Mouse (Mus musculus): ENCODE measurements around the gene Tyr.
"Not testable (repeated sequence)": the region's sequence is repeated elsewhere in the genome, so short reads cannot be mapped to it uniquely, and the experiment has no call there.

The Tyr gene

GRCm38 (mm10) chr7:87493412-87493811, at the start of gene Tyr:
Tyr (minus strand) TSS chr7:87493512.
- no peak for DNase-seq (ENCODE audit: low spot score)

GRCm38 (mm10) chr7:87539031-87539430, 45.7 kb upstream of the Tyr start:
- no peak for DNase-seq (ENCODE audit: low spot score)

GRCm38 (mm10) chr7:87494124-87494682, 891 bp upstream of the Tyr start:
- peak; percentile 3 for DNase-seq (ENCODE audit: low spot score)

GRCm38 (mm10) chr7:87488024-87488423, 5.3 kb downstream of the Tyr start:
- DNase-seq (ENCODE audit: low spot score), result no peak

GRCm38 (mm10) chr7:87413271-87413670, 80.0 kb downstream of the Tyr start:
- no peak for DNase-seq (ENCODE audit: low spot score)

- not testable (repeated sequence) for DNase-seq (ENCODE audit: low spot score)
Measured at GRCm38 (mm10) chr7:87411373-87411772, 81.9 kb downstream of the Tyr start.

- DNase-seq (ENCODE audit: low spot score), result no peak
Measured at GRCm38 (mm10) chr7:87397023-87397422, 96.3 kb downstream of the Tyr start.

GRCm38 (mm10) chr7:87374935-87375334, 118.4 kb downstream of the Tyr start:
- DNase-seq (ENCODE audit: low spot score), result no peak

Data from layer of hippocampus, adult 11-12 months (tissue).